Mouse (Mus musculus) midbrain, embryonic 15.5 days (tissue): ENCODE results near the gene Lrrc59. TPM values are rescaled to one million over a fixed set of nuclear protein-coding genes. Genes with fewer than 3 reads are reported as not detected.
"Not testable (repeated sequence)": the region's sequence is repeated elsewhere in the genome, so short reads cannot be mapped to it uniquely, and the experiment has no call there.

Experiments
- ATAC-seq: fragments of 200-750 bp; cut with Nextera tagmentation; replicated peaks from 2 replicates; pipeline ENCODE4 v1.8.0; 2017; ENCODE audit warnings: moderate TSS enrichment
- H3K27ac ChIP-seq: fragments of 300-500 bp; sonication (generic); 2 replicates; pipeline ENCODE4 v1.5.1; 2015; ENCODE audit warnings: mild to moderate bottlenecking, inconsistent platforms
- H3K27me3 ChIP-seq: fragments of 300-500 bp; sonication (generic); replicated peaks from 2 replicates; pipeline ENCODE4 v1.6.1; 2015; ENCODE audit warnings: inconsistent platforms
- H3K36me3 ChIP-seq: fragments of 300-500 bp; sonication (generic); replicated peaks from 2 replicates; pipeline ENCODE4 v1.6.1; 2015; ENCODE audit warnings: inconsistent platforms
- H3K4me1 ChIP-seq: fragments of 300-500 bp; sonication (generic); 2 replicates; pipeline ENCODE4 v1.6.1; 2015; ENCODE audit warnings: inconsistent platforms
- H3K4me2 ChIP-seq: fragments of 300-500 bp; sonication (generic); 2 replicates; pipeline ENCODE4 v1.6.1; 2015; ENCODE audit warnings: inconsistent platforms, mild to moderate bottlenecking, moderate library complexity
- H3K4me3 ChIP-seq: fragments of 300-500 bp; sonication (generic); 2 replicates; pipeline ENCODE4 v1.5.1; 2015; ENCODE audit warnings: mild to moderate bottlenecking, inconsistent platforms
- H3K9ac ChIP-seq: fragments of 300-500 bp; sonication (generic); 2 replicates; pipeline ENCODE4 v1.6.1; 2015; ENCODE audit warnings: mild to moderate bottlenecking, inconsistent platforms
- H3K9me3 ChIP-seq: fragments of 300-500 bp; sonication (generic); 2 replicates; pipeline ENCODE4 v1.6.1; 2016; ENCODE audit warnings: inconsistent platforms
- WGBS: fragments of 180-500 bp; shearing (Covaris S2); methylation state at CpG from one replicate; pipeline ENCODE4 v1.1.7; 2015; ENCODE audit warnings: mixed read lengths; 5-methylcytosine and 5-hydroxymethylcytosine counted together
- polyA plus RNA-seq: library from polyadenylated mRNA; unstranded; fragments of >200 nt; fragmentation: Nextera tagmentation; extraction: Ambion mirVana; gene quantifications from 2 replicates; pipeline ENCODE4 v1.2.1, GENCODE M21; 2015

Lrrc59 gene
- polyA plus RNA-seq, 1 experiment from 2014 or later: 166 TPM

- Histone ChIP-seq H3K4me2 (peak overlapping the region; percentile 93), H3K4me3 (peak overlapping the region; percentile 99), H3K4me1 (peaks cover 24% of the 10 kb centered on the region), H3K36me3 (no peaks in the 10 kb centered on the region), H3K9me3 (no peaks in the 10 kb centered on the region), H3K27me3 (no peaks in the 10 kb centered on the region), H3K9ac (peak overlapping the region; percentile 98), H3K27ac (peak overlapping the region; percentile 93)
- no peak; the same call in 1 of the 2 replicates for ATAC-seq
- WGBS: 29% methylated on average over 15 of the region's 15 CpGs
Observed at GRCm38 (mm10) chr11:94677607-94678145, 48.1 kb downstream of the Lrrc59 start.

GRCm38 (mm10) chr11:94680639-94681038, 51.1 kb downstream of the Lrrc59 start:
- H3K4me1 ChIP-seq: peaks cover 18% of the 10 kb centered on the region
- no peaks in the 10 kb centered on the region for H3K36me3 ChIP-seq
- H3K27ac ChIP-seq: no peak overlapping the region
- ATAC-seq: no peak
- no peak overlapping the region for H3K4me3 ChIP-seq
- no peak overlapping the region for H3K9ac ChIP-seq
- H3K9me3 ChIP-seq: no peaks in the 10 kb centered on the region
- H3K4me2 ChIP-seq: no peak overlapping the region
- H3K27me3 ChIP-seq: no peaks in the 10 kb centered on the region

DNA sequence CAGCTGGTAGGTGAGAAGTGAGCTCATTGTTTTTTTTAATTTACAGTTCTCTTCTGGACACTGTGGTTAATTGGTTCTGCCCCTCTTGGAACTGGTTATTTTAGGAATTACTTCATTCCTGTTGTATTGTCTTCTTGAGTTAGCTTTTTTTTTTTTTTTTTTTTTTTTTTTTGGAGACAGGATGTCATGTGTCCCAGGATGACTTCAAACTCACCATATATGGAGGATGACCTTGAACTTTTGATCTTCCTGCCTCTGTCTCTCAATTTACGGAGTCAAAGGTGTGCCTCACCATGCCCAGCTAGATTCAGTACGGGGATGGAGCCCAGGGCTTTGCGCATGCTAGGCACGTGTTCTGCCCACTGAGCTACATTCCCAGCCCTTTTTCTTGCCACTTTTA, 52.1 kb downstream of the Lrrc59 start:
- 90% methylated on average over 4 of the region's 4 CpGs for WGBS
- Histone ChIP-seq H3K27ac (no peak overlapping the region), H3K27me3 (no peaks in the 10 kb centered on the region), H3K36me3 (no peaks in the 10 kb centered on the region), H3K4me2 (no peak overlapping the region), H3K9ac (no peak overlapping the region), H3K4me3 (no peak overlapping the region), H3K4me1 (peaks cover 8% of the 10 kb centered on the region), H3K9me3 (no peaks in the 10 kb centered on the region)
- no peak for ATAC-seq

DNA sequence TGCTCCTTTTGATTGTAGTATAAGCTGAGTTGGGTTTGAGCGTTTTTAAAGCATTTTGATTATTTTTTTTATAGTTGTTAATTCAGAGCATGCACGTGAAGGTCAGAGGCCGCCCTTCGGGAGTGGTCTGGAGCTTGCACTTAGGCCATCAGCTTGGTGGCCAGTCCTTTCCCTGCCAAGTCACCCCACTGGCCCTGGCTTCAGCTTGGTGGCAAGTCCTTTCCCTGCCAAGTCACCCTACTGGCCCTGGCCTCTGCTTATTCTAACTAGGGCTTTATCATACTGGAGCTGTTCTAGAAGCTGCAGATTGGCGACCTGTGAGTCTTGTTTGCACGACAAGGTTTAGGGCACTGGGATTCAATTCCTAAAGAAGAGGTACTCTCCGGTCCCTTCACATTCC, 52.9 kb downstream of the Lrrc59 start:
- H3K9ac ChIP-seq: no peak overlapping the region
- 87% methylated on average over 7 of the region's 7 CpGs for WGBS
- H3K4me2 ChIP-seq: no peak overlapping the region
- peaks cover 7% of the 10 kb centered on the region for H3K4me1 ChIP-seq
- ATAC-seq: no peak
- no peaks in the 10 kb centered on the region for H3K9me3 ChIP-seq
- H3K4me3 ChIP-seq: no peak overlapping the region
- H3K36me3 ChIP-seq: no peaks in the 10 kb centered on the region
- H3K27me3 ChIP-seq: no peaks in the 10 kb centered on the region
- H3K27ac ChIP-seq: no peak overlapping the region

DNA sequence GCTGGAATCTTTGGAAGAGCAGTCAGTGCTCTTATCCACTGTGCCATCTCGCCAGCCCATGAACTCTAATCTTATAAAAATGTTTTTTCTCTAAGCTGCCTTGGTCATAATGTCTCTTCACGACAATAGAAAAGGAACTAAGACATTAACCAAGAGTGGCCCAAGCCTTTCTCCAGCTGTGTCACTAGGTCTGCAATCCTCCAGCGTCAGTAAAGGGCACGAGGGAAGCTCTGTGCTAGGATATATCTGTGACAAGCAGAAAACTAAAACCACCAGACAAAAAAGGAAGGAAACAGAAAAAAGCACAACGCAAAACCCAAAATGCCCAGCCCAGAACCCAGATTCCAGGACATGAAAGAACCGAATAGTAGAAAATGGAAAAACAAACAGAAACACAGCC, 57.6 kb downstream of the Lrrc59 start:
- no peak overlapping the region for H3K27ac ChIP-seq
- no peaks in the 10 kb centered on the region for H3K4me1 ChIP-seq
- 82% methylated on average over 6 of the region's 6 CpGs for WGBS
- no peaks in the 10 kb centered on the region for H3K27me3 ChIP-seq
- no peaks in the 10 kb centered on the region for H3K9me3 ChIP-seq
- H3K36me3 ChIP-seq: no peaks in the 10 kb centered on the region
- H3K4me3 ChIP-seq: no peak overlapping the region
- H3K4me2 ChIP-seq: no peak overlapping the region
- no peak overlapping the region for H3K9ac ChIP-seq
- ATAC-seq: no peak

- H3K9me3 ChIP-seq, ATAC-seq, H3K36me3 ChIP-seq: not testable (repeated sequence)
Observed at GRCm38 (mm10) chr11:94692502-94692901, 62.9 kb downstream of the Lrrc59 start.

More at GRCm38 (mm10) chr11:94692502-94692901, 62.9 kb downstream of the Lrrc59 start:
- not testable (repeated sequence) for H3K4me2 ChIP-seq, H3K27ac ChIP-seq, H3K4me3 ChIP-seq, H3K27me3 ChIP-seq, H3K4me1 ChIP-seq, H3K9ac ChIP-seq

Other genes with a start within 250 kb of the Lrrc59 start
- gene Abcc3, start 236.8 kb upstream of the Lrrc59 start, polyA plus RNA-seq: 0.70 and 1.3 TPM in 2 replicates
- 17.7 and 20.7 TPM in 2 replicates for gene Cacna1g, start 155.6 kb upstream of the Lrrc59 start, polyA plus RNA-seq
- gene Spata20, start 143.6 kb upstream of the Lrrc59 start, polyA plus RNA-seq: 0.48 and 0.69 TPM in 2 replicates
- 0.72 and 1.2 TPM in 2 replicates for gene Epn3, start 129.8 kb upstream of the Lrrc59 start, polyA plus RNA-seq
- 4.1 and 4.5 TPM in 2 replicates for gene Mycbpap, start 108.0 kb upstream of the Lrrc59 start, polyA plus RNA-seq
- 9.1 and 9.7 TPM in 2 replicates for gene Rsad1, start 80.5 kb upstream of the Lrrc59 start, polyA plus RNA-seq
- 0.33 and 0.61 TPM in 2 replicates for gene Chad, start 64.7 kb upstream of the Lrrc59 start, polyA plus RNA-seq
- 1.6 and 1.7 TPM in 2 replicates for gene Acsf2, start 27.9 kb upstream of the Lrrc59 start, polyA plus RNA-seq
- 133 and 138 TPM in 2 replicates for gene Mrpl27, start 24.0 kb downstream of the Lrrc59 start, polyA plus RNA-seq
- gene Eme1, start 24.2 kb downstream of the Lrrc59 start, polyA plus RNA-seq: 3.1 and 3.5 TPM in 2 replicates
- gene Xylt2, start 47.7 kb downstream of the Lrrc59 start, polyA plus RNA-seq: 12.8 and 14.5 TPM in 2 replicates
- not detected in 2 replicates for gene Gm11541, start 74.7 kb downstream of the Lrrc59 start, polyA plus RNA-seq
- gene Cdc34b, start 112.0 kb downstream of the Lrrc59 start, polyA plus RNA-seq: 0.14 TPM in 1 of 2 replicates, not detected in the other
- gene Tmem92, start 152.9 kb downstream of the Lrrc59 start, polyA plus RNA-seq: not detected in 2 replicates